Mouse (Mus musculus) embryonic facial prominence, embryonic 14.5 days (tissue): ENCODE data around the gene Lats1. TPM values are rescaled to one million over a fixed set of nuclear protein-coding genes. Genes with fewer than 3 reads are reported as not detected.
"Not testable (repeated sequence)": the region's sequence is repeated elsewhere in the genome, so short reads cannot be mapped to it uniquely, and the experiment has no call there.

Experiments used
- ATAC-seq: fragments of 200-750 bp; cut with Nextera tagmentation; 2 replicates; pipeline ENCODE4 v1.8.0; 2017; ENCODE audit warnings: low read depth, moderate number of reproducible peaks, moderate TSS enrichment
- DNase-seq: peaks from one replicate; pipeline ENCODE4 v3.0.0-alpha.2; 2015; ENCODE audit warnings: low spot score
- H3K27ac ChIP-seq: fragments of 300-500 bp; sonication (generic); replicated peaks from 2 replicates; pipeline ENCODE4 v1.5.1; 2014; ENCODE audit warnings: low read depth, mild to moderate bottlenecking, low read length, moderate library complexity
- H3K27me3 ChIP-seq: fragments of 300-500 bp; sonication (generic); replicated peaks from 2 replicates; pipeline ENCODE4 v1.6.1; 2014; ENCODE audit warnings: low read length; ENCODE audit not compliant: control insufficient read depth, insufficient read depth
- H3K36me3 ChIP-seq: fragments of 300-500 bp; sonication (generic); 2 replicates; pipeline ENCODE4 v1.6.1; 2014; ENCODE audit warnings: low read length, mixed read lengths; ENCODE audit not compliant: control insufficient read depth, insufficient read depth
- H3K4me1 ChIP-seq: fragments of 300-500 bp; sonication (generic); 2 replicates; pipeline ENCODE4 v1.6.1; 2014; ENCODE audit warnings: antibody characterized with exemption, low read length; ENCODE audit not compliant: control insufficient read depth, insufficient read depth
- H3K4me2 ChIP-seq: fragments of 300-500 bp; sonication (generic); 2 replicates; pipeline ENCODE4 v1.6.1; 2014; ENCODE audit warnings: low read depth, mild to moderate bottlenecking, low read length, moderate library complexity, mixed read lengths
- H3K4me3 ChIP-seq: fragments of 300-500 bp; sonication (generic); 2 replicates; pipeline ENCODE4 v1.5.1; 2014; ENCODE audit warnings: low read depth, mild to moderate bottlenecking, low read length
- H3K9ac ChIP-seq: fragments of 300-500 bp; sonication (generic); 2 replicates; pipeline ENCODE4 v1.6.1; 2014; ENCODE audit warnings: low read depth, mild to moderate bottlenecking, low read length, moderate library complexity, mixed read lengths
- H3K9me3 ChIP-seq: fragments of 300-500 bp; sonication (generic); 2 replicates; pipeline ENCODE4 v1.6.1; 2016; ENCODE audit warnings: low read length; ENCODE audit not compliant: control insufficient read depth
- WGBS: fragments of 180-500 bp; shearing (Covaris S2); extraction: QIAGEN DNeasy Blood & Tissue Kit; methylation state at CpG from one replicate; pipeline ENCODE4 v1.1.7; 2014; 5-methylcytosine and 5-hydroxymethylcytosine counted together
- polyA plus RNA-seq: library from polyadenylated mRNA; unstranded; fragments of >200 nt; fragmentation: Nextera tagmentation; extraction: Ambion mirVana; gene quantifications from 2 replicates; pipeline ENCODE4 v1.2.1, GENCODE M21; 2014

The Lats1 gene
- polyA plus RNA-seq, 1 experiment from 2014 or later: 12.6 TPM

- not testable (repeated sequence) for H3K27me3 ChIP-seq, H3K9ac ChIP-seq, H3K4me1 ChIP-seq, H3K4me3 ChIP-seq, H3K4me2 ChIP-seq, ATAC-seq, DNase-seq, H3K27ac ChIP-seq, H3K9me3 ChIP-seq
- peaks cover 60% of the 10 kb centered on the region for H3K36me3 ChIP-seq
- 95% methylated on average over 6 of the region's 6 CpGs for WGBS
Measured at GRCm38 (mm10) chr10:7745528-7745927, 64.5 kb downstream of the Lats1 start.

GRCm38 (mm10) chr10:7748752-7749151 lies 67.7 kb downstream of the Lats1 start:
- Histone ChIP-seq H3K9me3 (no peaks in the 10 kb centered on the region), H3K27ac (no peak overlapping the region), H3K4me2 (no peak overlapping the region), H3K4me1 (no peaks in the 10 kb centered on the region), H3K9ac (no peak overlapping the region), H3K27me3 (no peaks in the 10 kb centered on the region), H3K4me3 (no peak overlapping the region), H3K36me3 (peaks cover 63% of the 10 kb centered on the region)
- no peak for ATAC-seq
- 93% methylated on average over 6 of the region's 6 CpGs for WGBS
- no peak for DNase-seq

GRCm38 (mm10) chr10:7757544-7757943 lies 76.5 kb downstream of the Lats1 start:
- no peak for DNase-seq

More at GRCm38 (mm10) chr10:7757544-7757943, 76.5 kb downstream of the Lats1 start:
- no peak overlapping the region for H3K4me2 ChIP-seq
- H3K4me1 ChIP-seq: no peaks in the 10 kb centered on the region
- H3K27me3 ChIP-seq: no peaks in the 10 kb centered on the region
- no peaks in the 10 kb centered on the region for H3K9me3 ChIP-seq
- no peak for ATAC-seq
- peaks cover 82% of the 10 kb centered on the region for H3K36me3 ChIP-seq
- H3K4me3 ChIP-seq: no peak overlapping the region
- H3K27ac ChIP-seq: no peak overlapping the region
- H3K9ac ChIP-seq: no peak overlapping the region
- WGBS: 96% methylated on average over 2 of the region's 2 CpGs

Other genes with a start within 250 kb of the Lats1 start
- gene Ulbp1, start 207.6 kb upstream of the Lats1 start, polyA plus RNA-seq: 2.8 and 4.0 TPM in 2 replicates
- gene Lrp11, start 91.4 kb upstream of the Lats1 start, polyA plus RNA-seq: 5.4 and 5.6 TPM in 2 replicates
- gene Nup43, start 13.7 kb upstream of the Lats1 start, polyA plus RNA-seq: 37.0 and 41.8 TPM in 2 replicates
- 126 and 130 TPM in 2 replicates for gene Pcmt1, start 78 bp upstream of the Lats1 start, polyA plus RNA-seq
- gene Katna1, start 44.8 kb downstream of the Lats1 start, polyA plus RNA-seq: 48.0 and 51.8 TPM in 2 replicates
- gene Ginm1, start 111.6 kb downstream of the Lats1 start, polyA plus RNA-seq: 82.9 and 87.3 TPM in 2 replicates
- gene Ppil4, start 111.7 kb downstream of the Lats1 start, polyA plus RNA-seq: 32.8 and 33.6 TPM in 2 replicates
- 0.11 and 0.24 TPM in 2 replicates for gene Zc3h12d, start 151.3 kb downstream of the Lats1 start, polyA plus RNA-seq